Mouse (Mus musculus) 3T3-L1 (cell line): ENCODE measurements at regions not wholly inside any gene's neighbourhood (a gene's known extent, or its start where the extent isn't known, plus 50 kb on each side); places are given as distances from the start of the nearest gene placed in this dataset.

ENCODE experiments used
- DNase-seq: peaks from one replicate; pipeline ENCODE4 v3.0.0-alpha.2; 2015; ENCODE audit warnings: low read depth, low spot score

DNA sequence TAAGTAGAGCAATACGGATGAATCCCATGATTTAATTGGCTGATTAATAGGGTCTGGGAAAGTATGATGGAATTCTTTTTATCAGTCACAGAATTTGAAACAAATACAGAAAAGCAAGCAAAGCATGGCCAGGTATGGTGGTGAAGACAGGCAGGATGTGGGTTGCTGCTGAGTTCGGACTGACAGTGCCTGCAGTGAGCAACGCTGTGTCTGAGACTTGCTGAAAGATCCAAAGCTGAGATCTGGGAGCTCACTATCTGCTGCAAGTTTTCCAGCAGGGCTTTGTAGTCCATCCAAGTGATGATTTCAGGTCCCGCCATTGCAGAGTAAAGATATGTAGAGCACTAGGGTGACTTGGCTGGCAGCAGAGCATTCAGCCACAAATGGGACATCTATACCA, 189.3 kb upstream of the Ahr start:
- no peak for DNase-seq

DNA sequence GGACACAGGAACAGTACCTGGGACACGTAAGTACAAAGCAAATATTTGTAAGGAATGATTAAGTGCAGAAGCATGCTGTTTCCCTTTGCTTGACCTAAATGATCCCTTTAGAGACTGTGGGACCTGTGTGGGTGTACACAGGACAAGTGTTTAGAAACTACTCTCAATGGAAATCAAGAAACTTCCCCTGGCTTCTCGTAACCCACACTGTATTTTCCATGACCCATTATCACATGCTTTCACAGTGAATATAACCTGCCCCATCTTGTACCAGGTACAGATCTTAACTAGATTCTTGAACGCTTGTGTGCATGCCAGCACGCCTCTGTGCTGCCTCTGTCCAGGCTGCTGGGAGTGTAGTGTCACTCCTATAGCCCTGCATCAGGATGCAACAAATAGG, 177.8 kb upstream of the Ahr start:
- no peak for DNase-seq

DNA sequence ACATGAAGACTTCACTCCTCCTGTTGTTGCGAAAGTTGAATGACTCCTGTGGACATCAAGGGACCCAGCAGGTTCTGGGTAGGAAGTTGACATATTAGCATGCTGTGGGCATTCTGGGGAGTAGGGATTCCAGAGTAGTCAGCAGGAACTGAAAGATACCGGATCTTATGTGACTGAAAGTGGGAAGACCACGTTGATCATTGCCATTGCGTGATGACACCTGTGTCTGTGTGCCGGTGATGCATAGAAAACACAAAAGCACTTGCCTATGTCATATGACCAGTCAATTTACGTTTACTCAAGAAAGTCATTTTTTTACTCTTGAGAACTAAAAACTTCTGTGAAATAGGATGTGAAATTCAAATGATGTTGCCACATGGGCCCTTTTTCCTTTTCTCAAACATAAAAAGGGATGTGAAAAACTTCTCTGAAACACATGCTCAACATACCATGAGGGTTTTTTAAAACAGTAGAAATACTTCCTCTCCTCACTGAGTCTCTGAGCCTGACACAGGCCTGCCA, 176.8 kb upstream of the Ahr start:
- no peak for DNase-seq

DNA sequence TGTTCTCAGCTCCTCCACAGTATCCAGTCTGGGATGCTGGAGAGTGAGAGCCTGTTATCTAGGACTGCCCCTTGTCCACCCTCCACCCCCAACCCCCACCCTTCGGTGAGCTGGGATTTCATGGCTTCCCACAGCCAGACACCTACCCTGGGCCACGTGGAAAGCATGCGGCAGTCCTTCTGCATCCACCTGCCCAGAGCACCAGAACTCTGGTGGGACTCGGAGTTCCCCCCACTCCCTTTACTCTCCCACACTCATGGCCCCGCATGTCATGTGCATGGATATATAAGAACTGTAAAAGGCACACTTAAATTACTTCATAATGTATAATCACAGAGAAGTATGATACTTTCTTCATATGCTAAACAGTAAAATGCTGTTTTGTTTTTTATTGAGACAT, 175.5 kb upstream of the Ahr start:
- DNase-seq: no peak

- peak; percentile 45 for DNase-seq
Observed at GRCm38 (mm10) chr12:35703479-35703878, 168.6 kb upstream of the Ahr start.

- peak; percentile 63 for DNase-seq
Observed at GRCm38 (mm10) chr12:35702674-35703073, 167.8 kb upstream of the Ahr start.

DNA sequence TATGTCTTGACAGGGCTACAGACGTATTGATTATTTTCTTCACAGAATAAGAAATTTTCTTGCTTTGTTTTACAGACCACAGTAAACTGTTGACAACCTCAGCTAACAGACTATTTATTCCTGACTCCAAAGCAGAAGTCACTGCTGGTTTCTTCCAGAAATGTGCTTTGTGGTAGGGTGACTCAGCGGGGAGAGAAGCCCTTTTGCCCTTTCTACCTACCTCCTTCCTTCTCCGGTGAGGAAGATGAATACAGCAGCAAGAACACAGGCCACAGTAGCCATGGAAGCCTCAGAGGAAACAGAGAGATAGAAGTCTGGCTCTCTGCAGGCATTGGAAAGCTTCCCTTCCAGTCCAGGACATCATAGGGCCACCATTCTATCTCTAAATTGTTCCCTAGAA, 159.4 kb upstream of the Ahr start:
- no peak for DNase-seq

GRCm38 (mm10) chr12:35690914-35691313, 156.1 kb upstream of the Ahr start:
- no peak for DNase-seq

DNA sequence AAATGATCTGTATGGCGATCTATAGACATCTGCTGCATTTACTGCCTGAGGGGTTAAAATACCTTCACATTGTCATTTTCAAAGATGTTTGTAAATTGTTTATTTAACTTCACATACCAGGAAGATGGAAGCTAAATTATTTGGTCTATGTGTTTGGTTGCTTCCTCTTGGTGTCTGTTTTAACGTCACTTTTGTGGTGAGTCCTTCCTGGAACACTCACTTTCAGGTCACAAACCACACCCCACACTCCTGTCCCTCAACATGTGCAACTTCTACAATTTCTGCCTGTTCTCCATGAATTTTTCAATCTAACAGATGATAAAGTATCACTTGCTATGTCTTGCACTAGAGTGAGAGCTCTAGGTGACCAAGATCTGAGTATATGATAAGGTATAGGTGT, 151.4 kb upstream of the Ahr start:
- DNase-seq: no peak

DNA sequence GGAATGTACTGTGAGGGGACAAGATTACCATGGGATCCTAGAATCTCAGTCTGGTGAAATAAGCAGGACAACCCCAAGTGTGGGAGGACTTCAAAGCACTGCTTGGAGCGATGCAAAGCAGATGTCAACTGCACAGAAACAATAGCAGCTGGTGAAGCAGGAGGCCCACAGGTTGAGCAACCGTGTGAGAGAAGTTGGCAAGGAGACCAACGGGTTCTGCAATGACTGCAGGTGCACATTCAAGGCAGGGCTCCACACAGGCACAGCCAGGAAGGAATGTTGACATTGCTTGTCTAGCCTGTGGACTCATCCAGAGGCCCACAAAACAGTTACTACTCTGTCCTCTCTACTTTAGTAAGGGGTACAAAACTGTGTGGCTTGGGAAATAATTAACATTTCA, 150.4 kb upstream of the Ahr start:
- no peak for DNase-seq

DNA sequence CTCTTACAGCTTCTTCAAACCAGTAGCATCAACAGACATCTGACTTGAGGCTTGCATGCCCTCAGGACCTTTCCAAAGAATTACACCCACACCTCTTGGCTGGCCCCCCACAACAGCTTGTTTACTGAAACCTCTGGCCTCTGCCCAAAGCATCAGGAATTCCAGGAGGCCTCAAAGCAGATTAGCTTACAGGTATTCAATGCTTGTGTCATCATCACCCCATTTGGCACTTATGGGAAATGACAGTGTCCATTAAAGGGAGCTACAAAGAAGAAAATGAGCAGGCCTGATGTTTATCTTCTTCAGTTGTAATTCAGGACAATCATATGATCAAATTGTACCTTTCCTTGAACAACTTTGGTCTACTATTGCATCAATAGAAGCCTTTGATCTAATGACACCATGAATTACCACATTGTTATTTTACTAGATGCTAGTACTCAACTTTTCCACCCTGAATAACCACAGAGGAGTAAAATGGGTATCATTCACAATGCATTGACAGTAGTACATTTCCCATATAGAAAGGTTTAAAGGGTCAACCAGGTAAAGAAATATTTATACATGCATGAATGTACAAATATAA, 147.1 kb upstream of the Ahr start:
- peak; percentile 40 for DNase-seq

- peak; percentile 90 for DNase-seq
Observed at GRCm38 (mm10) chr12:35679903-35680302, 145.1 kb upstream of the Ahr start.

DNA sequence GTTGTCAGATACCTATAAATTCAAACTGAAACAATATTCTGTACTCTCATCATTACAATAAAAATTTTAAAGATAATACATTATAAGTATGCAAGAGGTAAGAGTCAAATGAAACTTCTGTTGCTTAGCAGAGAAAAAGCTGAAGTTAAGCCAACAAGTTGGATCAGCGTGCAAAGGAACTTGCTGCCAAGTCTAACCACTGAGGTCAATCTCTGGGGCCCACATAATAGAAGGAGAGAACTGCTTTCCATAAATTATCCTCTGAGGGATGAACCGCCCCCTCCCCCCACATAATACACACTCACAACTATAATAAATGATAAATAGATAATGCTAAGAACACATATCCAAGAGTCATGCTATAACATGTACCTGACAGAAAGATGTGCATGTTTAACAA, 144.2 kb upstream of the Ahr start:
- DNase-seq: peak; percentile 83

- DNase-seq: peak; percentile 42
Observed at GRCm38 (mm10) chr12:35674487-35674886, 139.6 kb upstream of the Ahr start.

- DNase-seq: no peak
Observed at GRCm38 (mm10) chr12:35670980-35671379, 136.1 kb upstream of the Ahr start.

GRCm38 (mm10) chr12:35668716-35669115, 133.9 kb upstream of the Ahr start:
- DNase-seq: no peak

DNA sequence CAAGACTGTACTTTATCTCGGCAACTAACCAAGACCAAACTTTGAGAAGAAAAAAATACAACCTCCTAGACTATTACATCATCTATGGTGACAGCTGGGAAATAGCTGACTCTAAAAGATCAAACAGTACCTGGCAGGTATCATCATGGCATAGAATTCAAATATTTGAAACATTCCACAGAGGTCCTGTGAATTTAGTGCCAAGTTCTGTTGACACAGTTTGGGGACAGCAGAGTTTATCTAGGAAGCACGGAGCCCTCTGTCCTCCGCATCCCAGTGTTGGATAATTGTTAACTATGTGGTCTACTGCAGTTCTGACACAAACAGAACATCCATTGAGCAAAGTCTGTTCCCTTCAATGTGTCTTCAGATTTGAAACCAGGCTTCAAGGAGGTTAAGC, 132.9 kb upstream of the Ahr start:
- DNase-seq: no peak

DNA sequence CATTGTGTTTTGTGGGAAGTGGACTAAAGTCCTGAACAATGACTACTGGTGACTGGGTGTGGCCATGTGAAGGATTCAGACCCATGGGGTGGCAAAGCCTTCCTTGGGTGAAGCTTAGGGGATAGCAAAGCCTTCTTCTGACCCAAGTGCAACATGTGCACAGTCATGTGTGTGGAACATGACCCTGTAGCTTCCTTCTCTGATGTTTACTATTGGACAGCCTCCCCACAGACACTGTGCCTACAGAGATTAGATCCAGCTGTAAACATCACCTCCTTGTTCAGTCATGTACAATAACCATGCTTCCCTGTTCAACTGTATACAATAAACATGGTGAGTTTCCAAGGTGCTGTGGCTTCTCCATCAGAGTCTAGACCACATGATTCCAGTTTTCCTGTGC, 132.4 kb upstream of the Ahr start:
- DNase-seq: no peak

DNA sequence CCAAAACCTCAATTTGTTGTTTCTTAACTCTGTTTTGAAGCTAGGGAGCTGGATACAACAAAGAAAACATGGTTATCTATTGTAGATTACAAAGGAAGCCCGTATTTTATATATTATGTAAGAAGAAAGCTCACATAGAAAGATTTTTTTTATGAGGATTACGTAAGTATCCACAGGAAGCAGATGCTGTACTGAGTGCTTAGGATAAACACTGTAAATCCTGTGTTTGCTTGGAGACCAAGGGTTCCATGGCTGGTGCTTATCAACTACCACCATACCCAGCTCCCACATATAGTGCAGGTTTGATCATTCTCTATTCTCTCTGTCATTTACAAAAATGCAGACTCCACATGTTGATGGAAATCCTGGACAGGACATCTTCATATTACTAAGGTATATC, 131.2 kb upstream of the Ahr start:
- DNase-seq: no peak

GRCm38 (mm10) chr12:35663062-35663461, 128.2 kb upstream of the Ahr start:
- DNase-seq: no peak

DNA sequence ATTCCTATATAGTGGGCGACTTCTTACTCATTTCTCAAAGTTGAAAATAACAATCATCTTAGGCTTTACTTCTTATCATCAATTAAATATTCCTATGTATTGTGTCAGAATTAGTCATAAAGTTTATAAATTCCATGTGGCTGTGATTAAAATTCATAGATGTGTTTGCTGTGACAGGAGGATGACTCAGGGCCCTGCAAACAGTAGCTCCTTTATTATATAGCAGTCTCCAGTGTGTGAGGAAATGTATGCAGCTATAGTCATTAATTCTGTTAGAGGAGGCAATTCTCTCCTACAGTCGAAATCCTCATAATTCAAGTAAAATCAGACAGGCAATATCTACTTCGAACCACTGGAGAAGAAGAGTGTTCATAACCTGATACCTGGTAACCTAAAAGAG, 121.7 kb upstream of the Ahr start:
- peak; percentile 62 for DNase-seq

- no peak for DNase-seq
Observed at GRCm38 (mm10) chr12:35649772-35650171, 114.9 kb upstream of the Ahr start.

- no peak for DNase-seq
Observed at GRCm38 (mm10) chr12:35642473-35642872, 107.6 kb upstream of the Ahr start.

GRCm38 (mm10) chr12:35641741-35642140, 106.9 kb upstream of the Ahr start:
- DNase-seq: no peak
